Mouse (Mus musculus) lung, postnatal 0 days (tissue): ENCODE measurements at regions not wholly inside any gene's neighbourhood (a gene's known extent, or its start where the extent isn't known, plus 50 kb on each side); places are given as distances from the start of the nearest gene placed in this dataset.

ENCODE experiments used
- CTCF ChIP-seq: IDR thresholded peaks from 2 replicates; pipeline ENCODE4 v1.5.1; 2016; ENCODE audit warnings: antibody characterized with exemption, mild to moderate bottlenecking
- EP300 ChIP-seq: IDR thresholded peaks from 2 replicates; pipeline ENCODE4 v1.6.1; 2016; ENCODE audit warnings: antibody characterized with exemption, mild to moderate bottlenecking, control low read depth

DNA sequence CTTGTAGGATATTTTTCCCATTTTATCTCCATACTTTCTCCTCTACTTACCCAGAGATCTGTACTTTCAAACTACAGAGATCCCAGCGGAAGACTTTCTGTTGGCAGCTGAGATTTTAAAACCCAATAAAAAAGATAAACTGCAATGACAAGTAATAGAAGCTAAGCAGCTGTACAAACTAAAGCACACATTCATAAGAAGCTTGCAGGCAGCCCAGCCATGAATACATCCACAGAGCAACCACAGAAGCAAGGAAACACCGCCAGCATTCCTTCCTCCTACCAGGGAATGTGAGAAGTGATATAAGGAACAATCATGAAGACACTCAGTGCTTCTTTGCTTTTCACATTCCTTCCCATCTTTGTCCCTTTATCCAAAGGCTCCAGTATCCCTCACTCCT, 372.1 kb upstream of the Slco3a1 start:
- TF ChIP-seq CTCF (no peak), EP300 (no peak)
